In genomic region chr16:55891346-55891745, GRCm38 (mm10) we compare ENCODE assay signal across 21 mouse cellular contexts. TPM values are rescaled to one million over a fixed set of nuclear protein-coding genes. Genes with fewer than 3 reads are reported as not detected.
DNase-seq lines count a peak whose midpoint lies in the region; TF ChIP-seq lines count a peak whose summit lies in the region.
"Had no signal": no experiment of that assay in that cellular context is flagged by ENCODE, and none has a peak within 500 bp of the region (broad histone marks: within the 10 kb centered on the region; RNA-seq: fewer than 3 reads in every experiment).

No protein-coding gene starts in this region.

- peak overlapping the region; percentile 45; the same call in 1 of the 2 replicates for H3K4me2 ChIP-seq in CH12.LX (ENCODE audit: insufficient read depth, low read depth, poor library complexity, severe bottlenecking)
- H3K4me2 ChIP-seq: forebrain, embryonic 13.5 days; heart, embryonic 11.5 days; hindbrain, embryonic 12.5 days; hindbrain, embryonic 15.5 days had no signal

- H3K9me3 ChIP-seq in CH12.LX (replicated peaks; ENCODE audit: low read length), result no peaks in the 10 kb centered on the region
- H3K9me3 ChIP-seq: forebrain, embryonic 10.5 days; forebrain, embryonic 13.5 days; G1E; hindbrain, embryonic 12.5 days; hindbrain, embryonic 15.5 days had no signal

- no peak for DNase-seq in thymus, adult 2 months
- no peak for DNase-seq in thymus, postnatal 36 days
- DNase-seq in CD4-positive helper T cell, adult 2 months (ENCODE audit: low read depth, low spot score), result peak; percentile 48
- DNase-seq in CH12.LX (ENCODE audit: extremely low read depth), result no peak
- peak; percentile 57 for DNase-seq in induced T-regulatory cell, adult 2 months (ENCODE audit: low read depth)
- no peak for DNase-seq in left cerebral cortex, postnatal 25 days (ENCODE audit: low spot score in 2 of 2)
- no peak for DNase-seq in heart, adult 11 months
- DNase-seq in kidney, postnatal 25 days, result no peak
- DNase-seq: adrenal gland, adult 8-10 months; adrenal gland, postnatal 25 days; cerebellum, adult 18-20 months; cerebellum, adult 9-10 months; cerebellum, postnatal 14 days; gastrocnemius, postnatal 10 days; gastrocnemius, postnatal 36 days had no signal

- peak overlapping the region; percentile 25; the same call in 1 of the 2 replicates for H3K27ac ChIP-seq in thymus, adult 2 months (ENCODE audit: control insufficient read depth, insufficient read depth, low read length)
- H3K27ac ChIP-seq in CH12.LX (ENCODE audit: insufficient read depth, low read depth), result peak overlapping the region; percentile 58; the same call in 1 of the 2 replicates
- H3K27ac ChIP-seq: forebrain, embryonic 10.5 days; forebrain, embryonic 13.5 days; hindbrain, embryonic 12.5 days; hindbrain, embryonic 15.5 days had no signal

- no peak for TF ChIP-seq EP300 in CH12.LX (IDR thresholded peaks at IDR 0.05; ENCODE audit: low read length)

- H3K36me3 ChIP-seq in thymus, adult 2 months (ENCODE audit: control insufficient read depth, insufficient read depth, low read length), result no peaks in the 10 kb centered on the region
- peaks cover 17 to 44% of the 10 kb centered on the region in 2 experiments for H3K36me3 ChIP-seq in CH12.LX (replicated peaks in 1 of 2; ENCODE audit: control insufficient read depth in 1 of 2, insufficient read depth in 1 of 2, low read length in 1 of 2)

- peaks cover 35% of the 10 kb centered on the region for H3K79me2 ChIP-seq in CH12.LX (replicated peaks; ENCODE audit: control insufficient read depth, extremely low read depth, insufficient read depth, poor library complexity, severe bottlenecking)

- dilution Hi-C loops in CH12.LX (cut with MboI; ENCODE audit: extremely low pct_ligation_motif_present, extremely low pct_unique_long_range_greater_than_20kb, low sequenced_read_pairs), result no loop called here

- TF ChIP-seq POLR2A in thymus, adult 2 months (IDR thresholded peaks at IDR 0.05; ENCODE audit: control insufficient read depth, extremely low read depth, insufficient read depth, low read length, poor library complexity), result no peak
- TF ChIP-seq POLR2A in CH12.LX (IDR thresholded peaks at IDR 0.05; ENCODE audit: low read depth, low read length), result no peak; the same call in 1 of the 2 replicates

- no peak for TF ChIP-seq RAD21 in CH12.LX (IDR thresholded peaks at IDR 0.05; ENCODE audit: low read depth, low read length)

- no peak overlapping the region for H3K4me3 ChIP-seq in thymus, adult 2 months (ENCODE audit: control insufficient read depth, insufficient read depth, low read length)
- no peak overlapping the region for H3K4me3 ChIP-seq in CH12.LX (replicated peaks in 1 of 3; ENCODE audit: low read depth in 2 of 3, low read length in 2 of 3, poor library complexity in 1 of 3)
- H3K4me3 ChIP-seq: forebrain, embryonic 10.5 days; forebrain, embryonic 13.5 days; hindbrain, embryonic 12.5 days; hindbrain, embryonic 15.5 days had no signal

- H3K9ac ChIP-seq in CH12.LX (ENCODE audit: insufficient read depth, low read depth), result no peak overlapping the region
- H3K9ac ChIP-seq: forebrain, embryonic 13.5 days; hindbrain, embryonic 12.5 days; hindbrain, embryonic 15.5 days had no signal

- TF ChIP-seq CTCF in thymus, adult 2 months (IDR thresholded peaks at IDR 0.05; ENCODE audit: borderline replicate concordance, control insufficient read depth, extremely low read depth, insufficient read depth, low read length, poor library complexity), result no peak
- TF ChIP-seq CTCF in CH12.LX (conservative IDR thresholded peaks at IDR 0.05 in 1 of 2, IDR thresholded peaks at IDR 0.05 in 1 of 2; ENCODE audit: low read depth in 2 of 2, low read length in 2 of 2), result no peak

- intact Hi-C loops in left cerebral cortex, postnatal 25 days (cut with DNase I), result no loop called here

- WGBS in thymus, adult 2 months, result 20% methylated on average over 7 of the region's 7 CpGs

- in situ Hi-C loops in CH12.LX (cut with MboI; ENCODE audit: low pct_ligation_motif_present, low pct_unique_long_range_greater_than_20kb, low sequenced_read_pairs), result loop anchor here (5.0 kb wide), 1 partner anchor 176 kb away; no protein-coding TSS in a partner anchor

- H3K27me3 ChIP-seq in thymus, adult 2 months (ENCODE audit: control insufficient read depth, insufficient read depth, low read length), result no peaks in the 10 kb centered on the region
- H3K27me3 ChIP-seq in CH12.LX (replicated peaks), result no peaks in the 10 kb centered on the region
- H3K27me3 ChIP-seq: forebrain, embryonic 13.5 days; hindbrain, embryonic 12.5 days; hindbrain, embryonic 15.5 days had no signal

- peaks cover 25% of the 10 kb centered on the region for H3K4me1 ChIP-seq in thymus, adult 2 months (replicated peaks; ENCODE audit: control insufficient read depth, insufficient read depth, low read length)
- H3K4me1 ChIP-seq in CH12.LX (ENCODE audit: control insufficient read depth in 1 of 2, insufficient read depth in 2 of 2), result peaks cover 9 to 63% of the 10 kb centered on the region in 2 experiments

TF ChIP-seq in CH12.LX, 34 proteins besides CTCF, POLR2A, EP300 and RAD21:
- TF ChIP-seq ELF1 (IDR thresholded peaks at IDR 0.05; ENCODE audit: low read depth, low read length), result no peak
- TF ChIP-seq MAZ (IDR thresholded peaks at IDR 0.05; ENCODE audit: low read depth, low read length), result 0 out of 2 replicates have a peak, but pooled peaks have one; percentile 31
TF ChIP-seq in CH12.LX: peak in this region for 1.

RNA-seq across cellular contexts. Expression of gene Nxpe3, which starts 3.7 kb away (rescaled TPM):
- polyA plus RNA-seq in thymus, adult 2 months (2012; rRNA removed), result 5.2 and 6.0 TPM in 2 replicates
- total RNA-seq in CH12.LX (2012; rRNA removed), result 10.2 and 12.3 TPM in 2 replicates
- 4.6 and 5.4 TPM in 2 replicates for total RNA-seq in CH12.LX (2014; rRNA removed)
- polyA plus RNA-seq in CH12.LX (2012; ENCODE audit: insufficient read length, low read depth), result 9.9 and 10.6 TPM in 2 replicates
- total RNA-seq in left cerebral cortex, postnatal 25 days (2021), result 1 to 10 TPM; 8.9 to 9.4 TPM

RNA-seq across cellular contexts. Expression of gene Cep97, which starts 43.3 kb away (rescaled TPM):
- 17.4 and 19.3 TPM in 2 replicates for polyA plus RNA-seq in thymus, adult 2 months (2012; rRNA removed)
- 24.9 and 26.9 TPM in 2 replicates for total RNA-seq in CH12.LX (2012; rRNA removed)
- total RNA-seq in CH12.LX (2014; rRNA removed), result 27.5 and 28.2 TPM in 2 replicates
- polyA plus RNA-seq in CH12.LX (2012; ENCODE audit: insufficient read length, low read depth), result 16.9 and 19.2 TPM in 2 replicates
- 10 to 100 TPM; 13.7 to 14.2 TPM for total RNA-seq in left cerebral cortex, postnatal 25 days (2021)

RNA-seq across cellular contexts. Expression of gene Nfkbiz, which starts 52.6 kb away (rescaled TPM):
- polyA plus RNA-seq in thymus, adult 2 months (2012; rRNA removed), result 21.1 and 21.3 TPM in 2 replicates
- 13.9 and 17.1 TPM in 2 replicates for total RNA-seq in CH12.LX (2012; rRNA removed)
- total RNA-seq in CH12.LX (2014; rRNA removed), result 19.7 and 23.7 TPM in 2 replicates
- 11.4 and 13.7 TPM in 2 replicates for polyA plus RNA-seq in CH12.LX (2012; ENCODE audit: insufficient read length, low read depth)
- total RNA-seq in left cerebral cortex, postnatal 25 days (2021), result 1 to 10 TPM; 2.5 to 3.2 TPM

Comparison
In these comparisons a context has a peak if more than half of its experiments do, and no peak if none do; other contexts are left out.
1. DNase-seq: peak in CD4-positive helper T cell, adult 2 months (single experiment) and induced T-regulatory cell, adult 2 months (single experiment); none in thymus, adult 2 months (single experiment), thymus, postnatal 36 days (0 of 2), CH12.LX (single experiment), left cerebral cortex, postnatal 25 days (0 of 2), heart, adult 11 months (single experiment) and kidney, postnatal 25 days (0 of 2).